Mouse (Mus musculus) heart, adult 11 months (tissue): ENCODE measurements around the gene Dda1.

ENCODE experiments used
- DNase-seq: peaks from one replicate; pipeline ENCODE4 v3.0.0; 2022

Gene Dda1

DNA sequence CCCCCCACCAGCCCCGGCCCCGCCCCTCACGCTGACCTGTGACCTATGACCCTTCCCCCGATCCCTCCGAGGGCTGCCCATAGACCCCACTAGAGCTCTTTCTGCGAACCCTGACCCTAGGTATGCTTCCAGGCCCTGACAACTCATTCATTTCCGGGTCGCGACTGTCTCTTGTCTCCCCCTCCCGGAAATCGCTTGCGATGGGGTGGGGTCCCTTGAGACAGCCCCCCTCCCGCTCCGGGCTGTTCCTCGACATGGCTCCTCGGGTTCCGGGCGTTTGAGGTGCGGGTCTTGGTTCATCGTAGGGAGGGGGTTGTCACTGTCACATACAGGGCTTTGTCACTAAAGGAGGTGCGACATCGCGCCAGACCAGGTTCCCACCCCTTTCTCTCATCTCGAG lies 412 bp downstream of the Dda1 start:
- peak; percentile 98 for DNase-seq

DNA sequence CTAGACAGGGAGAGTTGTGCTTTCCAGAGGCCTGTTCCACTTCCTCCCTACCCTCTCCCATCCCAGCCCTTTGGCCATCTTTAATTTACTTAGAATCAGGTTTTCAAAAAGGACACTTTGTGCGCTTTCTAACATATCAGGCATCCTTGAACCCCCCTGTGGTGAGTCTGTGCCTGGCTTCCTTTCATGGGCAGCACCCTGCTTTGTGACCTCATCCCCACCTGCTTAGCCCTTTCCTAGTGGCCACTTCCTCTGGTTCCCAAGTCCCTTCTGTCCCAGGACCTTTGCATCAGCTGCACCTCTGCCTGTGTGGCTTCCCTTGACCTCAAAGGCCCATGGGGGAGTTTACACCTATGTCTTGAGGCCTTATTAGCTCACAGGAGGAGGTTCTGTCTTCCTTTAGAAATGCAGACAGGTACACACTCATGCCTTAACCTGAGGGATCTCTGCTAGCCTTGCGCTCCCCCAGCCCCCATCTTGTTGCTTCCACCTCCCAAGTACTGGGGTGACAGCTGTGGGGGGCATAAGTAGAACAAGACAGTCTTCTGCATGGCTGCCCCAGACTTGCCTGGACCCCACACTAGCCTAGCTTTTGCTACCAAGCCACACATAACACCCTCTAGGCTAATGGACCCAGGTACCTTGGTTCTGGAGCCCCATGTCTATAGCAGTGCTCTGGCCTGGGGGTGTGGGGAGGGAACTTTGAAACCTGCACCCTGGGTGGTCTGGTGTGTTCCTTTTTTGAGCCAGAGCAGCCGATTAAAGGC lies 1.3 kb downstream of the Dda1 start:
- DNase-seq = peak; percentile 94

DNA sequence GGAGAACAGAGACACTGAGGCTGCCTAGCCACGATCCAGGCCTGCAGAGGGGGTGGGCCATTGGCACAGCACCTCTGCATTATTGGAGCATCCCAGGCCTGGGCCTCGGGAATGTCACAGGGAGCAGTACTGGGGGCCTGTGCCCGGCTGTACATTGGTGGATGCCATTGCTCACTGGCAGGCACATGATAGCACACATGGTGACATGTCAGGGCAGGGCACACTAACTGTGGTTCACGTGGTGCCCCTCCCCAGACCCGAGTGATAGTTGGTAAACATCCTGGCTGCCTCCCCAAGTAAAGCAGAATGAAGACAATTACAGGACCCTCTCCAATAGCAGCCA lies 1.9 kb downstream of the Dda1 start:
- peak; percentile 93 for DNase-seq

DNA sequence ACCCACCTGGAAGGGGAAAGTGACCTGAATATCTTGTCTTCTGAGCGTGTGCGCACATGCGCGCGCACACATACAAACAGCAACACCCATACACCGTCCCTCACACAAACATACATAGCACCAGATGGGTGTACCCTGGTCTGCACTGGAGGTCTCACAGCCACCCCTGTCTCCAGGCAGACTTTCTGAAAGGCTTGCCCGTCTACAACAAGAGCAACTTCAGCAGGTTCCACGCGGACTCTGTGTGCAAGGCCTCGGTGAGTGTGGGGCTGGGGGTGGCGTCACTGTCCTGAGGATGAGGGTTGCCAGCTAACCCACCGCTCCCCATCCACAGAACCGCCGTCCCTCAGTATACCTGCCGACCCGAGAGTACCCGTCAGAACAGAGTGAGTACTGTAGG lies 2.9 kb downstream of the Dda1 start:
- peak; percentile 92 for DNase-seq

DNA sequence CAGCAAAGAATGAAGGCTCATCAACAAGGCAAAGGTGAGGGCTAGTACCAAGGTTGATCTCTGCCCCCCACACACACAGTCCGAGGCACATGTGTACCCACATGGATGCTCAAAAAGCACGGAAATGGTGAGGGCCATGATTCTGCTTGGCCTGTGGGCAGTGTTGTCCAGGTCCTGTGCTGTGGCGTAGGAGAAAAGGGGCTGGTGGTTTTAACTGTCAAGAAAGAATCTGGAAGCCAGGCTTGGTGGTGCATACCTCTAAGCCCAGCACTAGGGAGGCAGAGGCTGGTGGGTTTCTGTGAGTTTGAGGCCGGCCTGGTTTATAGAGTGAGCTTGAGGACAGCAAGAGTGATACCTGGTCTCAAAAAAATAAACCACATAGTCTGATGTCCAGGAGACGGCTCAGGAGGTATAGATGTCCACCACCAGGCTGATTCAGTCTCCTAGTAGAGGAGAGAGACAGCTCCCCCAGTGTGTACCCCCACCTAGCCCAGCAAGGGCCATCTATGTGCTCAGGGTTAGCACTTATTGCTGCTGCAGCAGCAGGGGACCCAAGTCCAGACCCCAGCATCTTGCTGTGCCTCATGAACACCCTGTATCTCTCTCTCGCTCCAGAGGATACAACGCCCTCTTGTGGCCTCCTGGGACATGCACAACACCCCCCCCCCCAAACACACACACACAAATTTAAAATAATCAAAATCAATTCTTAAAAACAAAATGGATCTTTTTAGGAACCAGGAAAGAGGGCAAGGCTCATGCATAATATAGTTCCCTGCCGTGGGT lies 3.8 kb downstream of the Dda1 start:
- DNase-seq = peak; percentile 90

DNA sequence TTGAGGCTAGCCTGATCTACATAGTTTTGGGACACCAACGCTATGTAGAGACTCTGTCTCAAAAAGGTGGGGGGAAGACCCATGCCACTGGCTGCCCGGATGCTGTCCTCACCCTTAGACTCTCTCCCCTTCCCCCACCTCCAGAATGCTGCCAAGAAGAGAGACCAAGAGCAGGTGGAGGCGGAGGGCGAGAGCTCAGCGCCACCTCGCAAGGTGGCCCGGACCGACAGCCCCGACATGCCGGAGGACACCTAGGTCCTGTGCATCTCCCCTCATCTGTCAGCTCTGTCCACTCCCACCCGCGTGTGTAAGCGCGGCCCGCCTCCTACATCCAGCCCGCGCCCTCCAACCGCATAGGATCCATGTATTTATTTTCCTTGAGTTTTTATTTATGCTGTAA lies 5.3 kb downstream of the Dda1 start:
- DNase-seq = peak; percentile 92

DNA sequence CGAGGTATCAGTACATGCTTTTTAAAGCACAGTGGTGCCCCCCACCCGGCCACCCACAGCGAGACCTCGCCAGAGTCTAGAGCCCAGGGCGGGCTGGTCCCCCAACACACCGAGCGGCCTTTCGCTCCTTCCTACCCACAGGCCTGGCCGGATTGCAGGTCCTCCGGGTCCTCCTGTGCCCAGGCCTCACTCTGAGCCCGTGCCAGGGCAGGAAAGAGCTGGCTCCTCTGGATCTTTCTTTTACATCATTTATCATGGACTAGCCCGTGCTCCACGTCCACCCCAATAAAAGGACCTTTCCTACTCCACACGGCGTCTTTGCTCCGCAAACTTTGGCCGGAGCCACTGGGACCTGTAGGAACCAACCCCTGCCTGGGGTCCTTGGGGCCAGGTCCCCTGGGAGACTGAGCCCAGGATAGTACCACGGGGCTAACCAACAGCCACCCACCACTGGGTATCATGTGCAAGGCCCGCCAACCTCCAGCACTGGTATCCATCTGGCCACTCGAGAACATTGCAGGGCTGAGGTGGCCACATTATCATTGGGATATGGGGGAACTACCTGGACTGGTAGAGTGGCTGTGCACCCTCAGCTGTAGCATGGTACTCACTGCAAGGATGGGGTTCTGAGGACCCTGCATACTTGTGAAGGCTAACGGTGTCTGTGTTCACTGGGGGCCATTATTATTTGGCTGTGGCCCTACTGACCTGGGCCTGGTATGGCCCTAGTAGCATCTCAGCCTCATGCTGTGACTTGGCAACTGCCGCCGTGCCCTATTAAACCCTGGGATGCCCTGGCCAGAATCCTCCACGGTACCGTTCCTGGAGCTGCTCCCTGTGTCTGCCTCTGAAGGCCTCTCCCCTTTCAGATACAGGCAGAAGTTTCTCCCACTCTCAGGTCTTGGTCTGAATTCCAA lies 6.0 kb downstream of the Dda1 start:
- peak; percentile 94 for DNase-seq

DNA sequence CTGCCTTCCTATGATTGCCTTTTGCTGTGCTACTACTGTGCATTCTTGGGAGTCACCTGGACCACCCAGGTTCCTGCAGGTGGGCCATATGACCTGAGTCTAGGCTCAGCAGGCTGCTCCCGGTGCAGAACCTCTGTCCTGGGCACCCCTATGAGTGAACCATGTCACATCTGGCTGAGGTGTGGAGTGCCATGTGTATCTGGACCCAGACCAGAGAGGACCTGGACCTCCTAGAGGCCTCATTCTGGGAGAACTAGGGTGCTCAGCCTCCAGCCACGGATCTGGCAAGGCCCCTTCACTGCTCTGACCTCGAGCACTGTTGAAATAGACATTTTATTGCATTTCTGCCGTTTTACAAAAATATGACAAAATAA lies 6.7 kb downstream of the Dda1 start:
- DNase-seq = peak; percentile 95

DNA sequence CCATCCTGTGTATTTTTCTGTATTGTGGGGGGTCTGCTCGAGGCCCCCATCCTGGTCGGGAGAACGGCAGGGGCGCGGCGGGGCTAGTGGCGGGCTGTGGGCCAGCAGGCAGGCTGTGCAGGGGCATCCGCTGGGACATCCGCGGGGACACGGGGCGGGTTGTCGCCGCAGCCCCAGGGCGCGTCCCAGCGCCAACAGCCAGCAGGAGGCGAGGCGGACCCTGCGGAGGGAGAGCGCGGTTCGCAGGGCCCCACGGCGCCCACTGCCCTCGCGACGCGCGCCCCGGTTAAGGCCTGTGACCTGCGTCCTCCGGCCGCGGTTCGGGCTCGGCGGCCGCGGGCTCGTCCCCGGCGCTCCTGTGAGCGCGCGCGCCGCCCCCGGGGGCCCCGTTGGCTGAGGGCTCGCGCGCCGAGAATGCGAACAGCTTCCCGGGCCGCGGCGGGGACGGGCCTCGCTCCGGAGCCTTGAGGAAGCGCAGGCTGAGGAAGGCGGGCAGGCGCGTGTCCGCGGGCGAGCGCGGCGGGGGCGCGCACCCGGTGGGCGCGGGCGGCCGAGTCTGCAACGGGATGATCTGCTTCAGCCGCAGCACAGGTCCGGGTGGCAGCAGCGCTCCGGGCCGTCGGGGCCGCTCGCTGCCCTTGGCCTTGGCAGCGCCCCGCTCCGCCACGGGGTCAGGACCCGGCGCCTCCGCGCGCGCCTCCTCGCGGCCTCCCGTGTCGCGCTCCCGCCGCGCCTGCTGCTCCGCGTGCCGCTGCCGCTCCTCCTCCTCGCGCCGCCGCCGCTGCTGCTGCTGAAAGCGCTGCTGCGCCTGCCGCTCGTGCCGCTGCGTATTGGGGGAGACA lies 7.3 kb downstream of the Dda1 start:
- peak; percentile 99 for DNase-seq

DNA sequence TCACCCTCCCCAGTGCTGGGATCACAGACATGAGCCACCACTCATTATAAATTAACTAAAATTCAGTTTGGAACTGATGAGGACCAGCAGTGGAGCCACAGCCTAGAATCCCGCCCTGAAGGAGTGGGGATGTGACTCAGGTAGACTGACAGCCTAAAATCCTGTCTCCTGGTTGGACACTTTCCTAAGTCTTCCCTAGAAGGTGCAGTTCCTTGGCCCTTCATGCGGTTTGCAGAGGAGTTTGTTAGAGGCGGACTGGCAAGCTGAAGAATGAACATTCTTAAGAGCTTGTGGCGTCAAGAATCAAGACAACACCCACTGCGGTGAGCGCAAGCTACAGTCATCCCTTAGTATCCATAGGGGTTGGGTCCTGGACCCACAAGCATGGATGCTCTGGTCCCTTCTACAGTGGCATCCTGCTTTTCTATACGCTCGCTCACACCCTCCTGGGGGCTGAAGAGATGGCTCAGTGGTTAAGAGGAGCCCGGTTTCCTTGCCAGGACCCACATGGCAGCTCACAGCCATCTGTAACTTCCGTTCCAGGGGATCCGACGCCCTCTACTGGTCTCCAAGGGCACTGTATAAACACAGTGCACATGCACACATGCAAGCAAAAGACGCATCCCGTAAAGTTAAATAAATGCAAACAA lies 8.3 kb downstream of the Dda1 start:
- DNase-seq = peak; percentile 94

DNA sequence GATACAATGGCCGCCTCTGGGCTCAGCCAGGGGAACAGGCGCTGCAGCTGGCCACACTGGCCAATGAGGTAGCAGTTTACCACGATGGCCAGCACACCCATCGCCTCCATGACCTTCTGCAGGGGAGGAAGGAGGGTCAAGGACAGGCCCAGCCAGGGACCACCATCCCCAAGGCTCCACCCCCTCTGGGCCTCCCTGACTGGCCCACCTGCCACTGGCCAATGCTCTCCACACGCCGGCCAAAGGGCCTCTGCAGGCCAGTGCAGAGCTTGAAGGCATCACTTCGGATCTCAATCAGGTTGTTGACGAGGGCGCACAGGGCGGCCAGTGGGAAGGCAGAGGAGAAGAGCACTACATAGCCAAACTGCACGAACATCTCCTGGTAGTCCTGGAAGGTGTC lies 9.9 kb downstream of the Dda1 start:
- DNase-seq = peak; percentile 93

DNA sequence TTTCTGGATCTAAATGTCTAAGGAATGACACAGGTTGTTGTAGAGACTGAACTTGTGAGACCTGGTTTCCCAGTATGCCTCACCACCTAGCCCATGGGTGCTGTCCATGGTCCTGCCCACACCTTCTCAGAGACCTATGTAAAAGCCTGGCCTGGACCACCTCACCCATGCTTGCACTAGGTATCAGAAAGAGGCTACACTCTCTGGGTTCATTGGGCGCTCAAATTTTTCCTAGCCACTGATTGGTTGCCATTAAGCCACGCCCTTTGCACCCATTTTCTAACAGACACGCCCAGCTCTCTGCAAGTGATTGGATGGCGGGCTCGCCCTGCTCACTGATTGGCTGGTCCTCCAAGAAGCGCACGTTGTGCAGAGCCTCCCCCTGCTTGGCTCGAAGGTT lies 14.9 kb downstream of the Dda1 start:
- no peak for DNase-seq

DNA sequence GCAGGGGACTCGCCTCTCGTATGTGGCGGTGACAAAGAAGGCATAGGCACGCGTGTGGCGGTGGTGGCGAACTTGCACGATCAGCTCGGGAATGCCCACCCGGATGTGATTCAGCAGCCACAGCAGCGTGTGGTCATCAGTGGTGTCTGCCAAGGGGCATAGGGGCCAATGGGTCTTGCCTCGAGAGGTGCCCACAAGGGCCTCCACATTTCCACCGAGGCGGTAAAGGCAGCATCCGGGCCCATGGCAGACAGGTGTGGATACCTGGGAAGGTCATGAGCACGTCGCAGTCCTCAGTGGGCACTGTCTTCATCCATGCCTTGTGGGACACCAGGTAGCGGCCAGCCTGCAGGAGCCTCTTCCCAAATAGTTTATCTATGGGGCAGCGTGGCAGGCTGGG lies 15.7 kb downstream of the Dda1 start:
- peak; percentile 95 for DNase-seq

DNA sequence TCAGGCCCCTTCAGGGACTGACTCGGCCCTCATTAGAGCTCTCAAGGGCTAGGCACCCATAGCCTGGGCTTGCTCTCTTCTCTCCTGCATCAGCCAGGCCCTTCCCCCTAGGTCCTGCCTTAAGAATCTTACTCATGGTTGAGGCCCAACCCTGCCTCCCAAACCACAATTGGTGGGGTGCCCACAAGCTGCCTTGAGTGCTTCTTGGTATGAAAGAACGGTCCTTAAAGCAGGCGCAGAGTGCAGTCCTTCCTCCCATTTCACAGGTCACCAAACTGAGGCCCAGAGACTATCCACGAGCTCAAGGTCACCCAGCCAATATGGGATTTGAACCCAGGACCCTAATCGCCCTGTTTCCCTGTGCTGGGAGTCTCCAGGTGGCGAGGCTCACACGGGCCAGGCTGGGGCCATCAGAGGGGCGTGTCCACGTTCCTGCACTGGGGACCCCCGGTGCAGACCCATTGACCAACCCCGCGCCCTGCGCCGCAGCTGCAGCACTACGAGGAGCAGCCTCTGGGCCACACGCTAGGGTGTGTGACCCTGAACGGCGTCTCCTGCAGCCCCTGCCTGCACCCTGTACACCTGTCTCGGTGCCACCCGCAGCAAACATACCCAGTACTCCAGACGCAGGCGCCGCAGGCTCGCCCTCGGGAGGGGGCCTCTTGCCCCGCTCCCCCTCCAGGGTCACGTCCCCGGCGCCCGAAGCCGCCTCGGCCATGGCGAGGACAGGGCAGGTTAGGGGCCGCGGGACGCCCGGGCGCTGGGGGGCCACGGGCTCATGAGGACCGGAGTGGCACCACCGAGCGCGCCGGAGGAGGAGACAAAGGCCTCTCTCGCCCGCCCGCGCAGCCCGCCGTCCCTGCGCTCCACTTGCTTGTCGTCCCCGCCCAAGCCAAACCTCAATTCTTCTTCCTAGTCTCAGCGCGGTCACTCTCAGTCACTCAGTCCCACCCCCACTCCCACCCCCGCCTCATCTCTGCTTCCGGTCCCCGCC lies 16.4 kb downstream of the Dda1 start, which contains the start of gene Ano8:
TSS of gene Ano8 (minus strand) at position 822 of the 994 bp plus-strand sequence.
- DNase-seq = peak; percentile 98

DNA sequence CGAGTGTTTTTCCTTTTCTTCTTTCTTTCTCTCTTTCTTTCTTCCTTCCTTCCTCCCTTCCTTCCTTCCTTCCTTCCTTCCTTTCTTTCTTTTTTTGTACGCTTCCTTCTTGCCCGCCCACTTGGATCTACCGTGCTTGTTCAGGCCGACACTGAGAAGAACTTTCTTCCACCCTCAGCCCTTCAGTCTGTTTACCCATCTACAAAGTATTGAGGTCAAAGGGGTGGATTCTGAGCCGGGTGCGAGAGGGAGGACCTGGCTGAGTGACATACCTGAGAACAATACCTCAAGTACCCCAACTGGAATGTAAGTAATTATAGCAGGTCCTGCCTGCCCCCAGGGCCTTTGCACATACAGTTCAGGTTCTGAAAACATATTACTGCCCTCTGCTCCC lies 17.1 kb downstream of the Dda1 start:
- no peak for DNase-seq

DNA sequence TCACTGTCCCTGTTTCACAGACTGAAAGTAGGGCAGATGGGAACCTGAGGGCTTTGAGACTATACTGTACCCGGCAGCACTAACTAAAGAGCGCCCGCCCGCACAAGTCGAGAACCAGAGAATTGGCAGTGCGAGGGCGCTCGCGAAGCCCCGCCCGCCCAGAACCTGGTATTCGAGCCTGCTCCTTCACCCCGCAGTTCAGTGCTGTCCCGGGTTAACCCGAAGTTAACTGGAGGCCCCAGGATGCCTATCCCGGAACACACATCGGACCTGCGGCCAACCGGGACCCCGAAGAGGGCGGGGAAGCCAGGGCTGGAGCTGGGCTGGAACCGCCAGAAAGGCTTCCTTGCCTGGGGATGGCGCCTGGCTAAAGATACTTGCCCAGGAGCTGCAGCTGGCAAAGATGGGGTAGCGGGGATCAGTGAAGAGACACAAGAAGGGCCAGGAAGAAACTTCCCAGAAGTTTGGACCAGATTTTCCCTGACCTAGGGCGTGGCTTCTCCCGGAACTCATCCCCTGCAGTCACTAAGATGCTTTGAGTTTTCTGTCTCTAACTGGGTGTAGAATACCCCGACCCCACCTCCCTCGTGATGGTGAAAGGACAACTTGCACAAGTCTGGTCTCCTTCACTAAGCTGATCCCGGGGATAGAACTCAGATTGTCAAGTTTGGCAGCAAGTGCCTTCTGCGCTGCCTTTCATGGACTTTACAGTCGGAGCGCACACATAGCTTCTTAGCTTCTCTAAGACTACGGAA lies 18.9 kb downstream of the Dda1 start, which contains the start of gene Gtpbp3:
TSS of gene Gtpbp3 (plus strand) at position 413 of the 755 bp plus-strand sequence.
- DNase-seq = peak; percentile 98

DNA sequence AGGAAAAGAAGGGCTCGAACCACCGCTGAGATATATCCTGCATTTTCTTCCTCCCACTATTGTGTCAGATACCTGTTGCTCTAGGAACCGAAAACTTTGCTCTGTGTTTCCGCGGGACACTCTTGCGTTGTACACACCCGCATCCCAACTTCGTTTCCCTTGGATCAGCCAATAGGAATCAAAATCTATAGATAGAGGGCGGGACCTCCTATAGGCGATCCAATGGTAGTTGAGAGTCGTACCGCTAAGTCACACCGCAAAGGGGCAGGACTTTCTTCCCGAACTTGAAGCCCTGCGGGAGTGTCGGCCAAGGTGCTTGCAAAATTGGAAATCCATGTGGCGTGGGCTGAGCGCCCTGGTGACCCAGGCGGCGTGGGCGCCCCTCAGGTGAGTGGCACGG lies 19.5 kb downstream of the Dda1 start:
- peak; percentile 99 for DNase-seq

DNA sequence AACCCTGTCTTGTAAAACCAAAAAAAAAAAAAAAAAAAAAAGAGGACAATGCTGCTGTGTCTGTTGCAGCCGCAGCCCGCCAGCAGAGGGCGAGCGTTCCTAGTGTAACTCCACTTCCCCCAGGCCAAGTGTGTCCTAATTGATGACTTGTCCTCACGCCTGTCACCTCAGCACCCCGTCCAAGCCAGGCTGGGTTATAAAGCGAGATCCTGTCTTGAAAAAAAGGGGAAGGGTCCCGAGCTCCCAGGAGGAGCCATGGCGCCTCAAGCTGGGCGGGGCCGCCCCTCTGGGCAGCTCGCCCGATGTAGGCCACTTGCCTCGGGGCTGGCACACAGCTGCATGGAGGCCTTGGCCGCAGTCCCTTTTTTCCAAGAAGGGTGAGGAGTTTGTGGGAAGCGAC lies 26.0 kb downstream of the Dda1 start:
- peak; percentile 98 for DNase-seq

DNA sequence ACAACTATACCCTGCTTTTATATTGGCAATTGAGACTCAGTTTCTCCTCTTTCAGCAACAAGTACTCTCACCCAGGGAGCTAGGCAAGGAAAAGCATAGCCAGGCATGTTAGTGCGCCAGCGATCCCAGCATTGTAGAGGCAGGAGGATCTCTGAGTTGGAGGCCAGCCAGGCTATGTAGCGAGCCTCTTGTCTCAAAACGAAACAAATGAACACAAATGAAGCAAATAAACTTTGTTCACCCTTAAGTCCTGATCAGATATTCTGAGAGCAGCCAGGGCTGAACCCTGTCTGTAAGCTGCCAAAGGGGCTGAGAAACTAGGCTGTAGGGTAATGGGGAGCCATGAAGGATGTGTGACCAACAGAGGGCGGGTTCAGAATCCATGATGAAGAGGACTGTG lies 26.8 kb downstream of the Dda1 start:
- no peak for DNase-seq

DNA sequence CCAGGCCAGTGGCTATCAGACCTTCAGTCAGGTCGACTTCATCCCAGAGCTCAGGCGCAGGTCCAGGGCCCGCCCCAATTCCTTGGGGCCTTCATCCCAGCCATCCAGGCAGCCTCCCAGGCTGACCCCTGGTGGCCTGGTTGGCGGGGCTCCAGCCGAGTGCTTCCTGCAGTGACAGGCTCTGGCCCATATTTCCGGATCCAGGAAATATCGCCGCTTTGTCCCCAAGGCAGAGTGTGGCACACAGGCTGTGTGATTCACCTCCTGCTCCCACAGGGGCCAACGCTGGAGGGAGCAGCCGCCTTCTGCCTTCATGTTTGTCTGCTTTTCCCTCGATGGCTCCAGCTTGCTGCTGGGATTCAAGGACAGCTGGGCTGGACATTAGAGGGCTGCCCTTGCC lies 27.5 kb downstream of the Dda1 start:
- peak; percentile 99 for DNase-seq
